Mouse (Mus musculus): ENCODE data around the gene Gm49395. TPM values are rescaled to one million over a fixed set of nuclear protein-coding genes. Genes with fewer than 3 reads are reported as not detected.

Gm49395 gene
- polyA plus RNA-seq, 1 experiment from 2014 or later = 8.8 TPM

DNA sequence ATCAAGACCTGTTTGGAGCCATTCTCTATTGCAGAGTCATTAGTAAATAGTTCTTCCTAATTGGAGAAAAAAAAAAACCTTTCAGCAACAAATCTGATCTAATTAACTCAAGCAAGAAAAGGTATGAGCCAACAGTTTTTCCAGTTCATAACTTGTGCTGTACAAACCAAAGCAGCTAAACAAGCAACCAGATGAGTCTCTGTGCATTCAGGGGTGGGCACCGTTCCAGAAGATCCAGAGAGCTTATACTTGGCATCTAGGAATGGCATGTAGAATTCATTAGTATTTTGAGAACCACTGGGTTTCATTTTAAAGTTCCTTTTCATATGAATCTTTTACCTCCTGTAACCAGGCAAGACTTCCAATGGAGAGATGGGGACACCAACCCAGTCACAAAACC lies 26.1 kb upstream of the Gm49395 start:
- Histone ChIP-seq H3K4me2 (replicated peaks; ENCODE audit: low read depth, low read length) (no peak overlapping the region), H3K4me3 (ENCODE audit: low read length) (no peak overlapping the region), H3K4me1 (ENCODE audit: insufficient read depth, low read length) (no peaks in the 10 kb centered on the region), H3K9ac (replicated peaks; ENCODE audit: low read length) (no peak overlapping the region), H3K27ac (ENCODE audit: low read length) (no peak overlapping the region), H3K27me3 (ENCODE audit: insufficient read depth, low read length) (no peaks in the 10 kb centered on the region), H3K9me3 (ENCODE audit: low read length) (no peaks in the 10 kb centered on the region), H3K36me3 (ENCODE audit: insufficient read depth, low read length) (no peaks in the 10 kb centered on the region)
- 69% methylated on average over 1 of the region's 1 CpGs for WGBS
- ATAC-seq (ENCODE audit: low FRiP score, low TSS enrichment) = no peak

DNA sequence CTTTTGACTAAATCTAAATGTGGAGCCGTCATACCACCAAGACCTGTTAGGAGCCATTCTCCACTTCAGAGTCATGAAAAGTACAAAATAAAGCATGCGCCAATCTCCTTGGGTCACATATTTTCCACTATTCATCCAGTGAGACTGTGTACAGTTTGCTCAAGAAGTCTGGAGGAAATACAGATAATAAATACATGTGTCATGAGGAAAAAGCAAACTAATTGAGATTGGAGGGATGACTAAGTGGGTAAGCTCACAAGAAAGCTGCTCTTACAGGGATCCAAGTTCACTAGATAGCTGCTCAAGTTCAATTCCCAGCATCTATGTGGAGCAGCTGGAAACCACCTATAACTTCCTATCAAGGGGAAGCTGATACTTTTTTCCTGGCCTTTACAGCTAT lies 24.8 kb upstream of the Gm49395 start:
- H3K9ac ChIP-seq (replicated peaks; ENCODE audit: low read length) = no peak overlapping the region
- no peak overlapping the region for H3K4me2 ChIP-seq (replicated peaks; ENCODE audit: low read depth, low read length)
- no peaks in the 10 kb centered on the region for H3K36me3 ChIP-seq (ENCODE audit: insufficient read depth, low read length)
- no peak overlapping the region for H3K27ac ChIP-seq (ENCODE audit: low read length)
- no peaks in the 10 kb centered on the region for H3K4me1 ChIP-seq (ENCODE audit: insufficient read depth, low read length)
- H3K27me3 ChIP-seq (ENCODE audit: insufficient read depth, low read length) = no peaks in the 10 kb centered on the region
- no peak overlapping the region for H3K4me3 ChIP-seq (ENCODE audit: low read length)
- 92% methylated on average over 2 of the region's 2 CpGs for WGBS
- ATAC-seq (ENCODE audit: low FRiP score, low TSS enrichment) = no peak
- no peaks in the 10 kb centered on the region for H3K9me3 ChIP-seq (ENCODE audit: low read length)

DNA sequence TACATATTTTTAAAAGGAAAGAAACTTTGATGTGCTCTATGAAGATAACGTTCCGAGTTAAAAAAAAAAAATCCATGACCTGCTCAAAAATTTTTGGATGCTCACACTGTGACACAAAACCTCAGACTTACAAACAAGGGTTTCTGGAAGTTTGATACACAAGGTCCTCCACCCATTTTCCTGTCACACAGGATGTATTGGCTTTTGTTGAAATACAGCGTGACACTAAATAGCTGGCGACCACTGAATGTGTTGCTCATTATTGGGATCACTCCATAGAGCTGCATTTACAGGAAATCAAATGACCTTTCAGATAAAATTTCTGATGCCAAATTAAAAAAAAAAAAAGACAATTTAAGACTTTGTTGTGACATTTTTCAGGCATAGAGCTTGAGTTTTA lies 23.4 kb upstream of the Gm49395 start:
- Histone ChIP-seq H3K27me3 (ENCODE audit: insufficient read depth, low read length) (no peaks in the 10 kb centered on the region), H3K4me1 (ENCODE audit: insufficient read depth, low read length) (no peaks in the 10 kb centered on the region), H3K27ac (ENCODE audit: low read length) (no peak overlapping the region), H3K36me3 (ENCODE audit: insufficient read depth, low read length) (no peaks in the 10 kb centered on the region), H3K4me2 (replicated peaks; ENCODE audit: low read depth, low read length) (no peak overlapping the region), H3K9ac (replicated peaks; ENCODE audit: low read length) (no peak overlapping the region), H3K4me3 (ENCODE audit: low read length) (no peak overlapping the region), H3K9me3 (ENCODE audit: low read length) (no peaks in the 10 kb centered on the region)
- WGBS = 90% methylated on average over 4 of the region's 4 CpGs
- no peak for ATAC-seq (ENCODE audit: low FRiP score, low TSS enrichment)

DNA sequence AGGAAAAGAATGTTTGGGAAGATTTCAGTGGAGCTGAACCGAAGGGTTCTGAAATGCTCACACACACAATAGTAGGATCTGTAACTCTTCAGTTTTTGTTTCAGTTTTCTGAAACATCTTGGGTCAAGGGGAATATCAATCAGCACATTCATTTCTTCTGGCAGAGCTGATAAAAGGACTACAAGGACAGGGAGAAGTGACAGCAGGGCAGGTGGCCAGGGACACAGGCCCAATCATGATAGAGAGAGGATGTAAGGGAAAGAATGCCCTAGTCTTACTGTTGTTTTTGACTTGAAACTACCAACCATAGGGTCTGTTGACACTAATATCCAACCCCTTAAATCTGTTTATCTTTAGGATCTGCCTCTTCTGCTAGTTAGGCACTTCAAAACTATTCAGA lies 22.8 kb upstream of the Gm49395 start:
- H3K27ac ChIP-seq (ENCODE audit: low read length) = no peak overlapping the region
- 82% methylated on average over 1 of the region's 1 CpGs for WGBS
- H3K27me3 ChIP-seq (ENCODE audit: insufficient read depth, low read length) = no peaks in the 10 kb centered on the region
- no peaks in the 10 kb centered on the region for H3K36me3 ChIP-seq (ENCODE audit: insufficient read depth, low read length)
- no peaks in the 10 kb centered on the region for H3K4me1 ChIP-seq (ENCODE audit: insufficient read depth, low read length)
- no peak for ATAC-seq (ENCODE audit: low FRiP score, low TSS enrichment)
- no peak overlapping the region for H3K4me3 ChIP-seq (ENCODE audit: low read length)
- no peaks in the 10 kb centered on the region for H3K9me3 ChIP-seq (ENCODE audit: low read length)
- H3K4me2 ChIP-seq (replicated peaks; ENCODE audit: low read depth, low read length) = no peak overlapping the region
- H3K9ac ChIP-seq (replicated peaks; ENCODE audit: low read length) = no peak overlapping the region

DNA sequence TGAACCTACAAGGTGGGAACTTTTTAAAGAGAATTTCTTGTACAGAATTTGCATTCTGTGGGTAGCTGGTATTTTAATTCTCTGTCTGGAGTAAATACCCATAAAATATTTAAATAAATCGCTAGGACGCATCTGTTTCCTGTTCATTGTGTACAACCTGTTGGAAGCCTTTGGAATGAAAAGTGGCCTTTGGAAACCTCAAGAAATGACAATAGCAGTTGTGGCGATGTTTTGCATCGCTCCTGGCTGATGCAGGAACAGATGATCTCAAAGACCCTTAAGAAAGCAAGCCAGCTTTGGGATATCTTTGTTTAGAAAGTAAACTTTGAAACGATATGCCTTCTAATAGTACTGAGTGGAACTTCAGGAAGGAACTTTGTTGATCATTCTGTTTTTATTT lies 17.0 kb upstream of the Gm49395 start:
- Histone ChIP-seq H3K4me3 (ENCODE audit: low read length) (no peak overlapping the region), H3K9me3 (ENCODE audit: low read length) (no peaks in the 10 kb centered on the region), H3K4me1 (ENCODE audit: insufficient read depth, low read length) (no peaks in the 10 kb centered on the region), H3K36me3 (ENCODE audit: insufficient read depth, low read length) (no peaks in the 10 kb centered on the region), H3K27ac (ENCODE audit: low read length) (no peak overlapping the region), H3K4me2 (replicated peaks; ENCODE audit: low read depth, low read length) (no peak overlapping the region), H3K27me3 (ENCODE audit: insufficient read depth, low read length) (no peaks in the 10 kb centered on the region), H3K9ac (replicated peaks; ENCODE audit: low read length) (no peak overlapping the region)
- WGBS = 64% methylated on average over 5 of the region's 5 CpGs
- no peak for ATAC-seq (ENCODE audit: low FRiP score, low TSS enrichment)

DNA sequence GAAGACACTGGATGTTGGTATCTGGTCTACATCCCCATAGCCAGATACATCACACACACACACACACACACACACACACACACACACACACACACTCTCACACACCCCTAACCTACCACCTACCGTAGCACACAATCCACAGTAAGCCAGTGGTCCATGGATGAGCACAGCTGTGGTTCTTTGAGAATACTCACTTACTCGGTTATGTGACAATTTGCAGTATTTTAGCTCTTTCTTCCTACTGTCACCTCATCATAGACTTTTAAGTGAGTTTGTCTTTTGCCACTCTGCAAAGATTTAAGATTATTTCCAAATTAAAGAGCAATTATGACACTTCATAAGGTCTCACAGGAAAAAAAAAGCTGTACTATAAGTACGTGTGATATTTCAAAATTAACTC lies 16.5 kb upstream of the Gm49395 start:
- Histone ChIP-seq H3K27ac (ENCODE audit: low read length) (no peak overlapping the region), H3K4me3 (ENCODE audit: low read length) (no peak overlapping the region), H3K4me2 (replicated peaks; ENCODE audit: low read depth, low read length) (no peak overlapping the region), H3K9me3 (ENCODE audit: low read length) (no peaks in the 10 kb centered on the region), H3K27me3 (ENCODE audit: insufficient read depth, low read length) (no peaks in the 10 kb centered on the region), H3K36me3 (ENCODE audit: insufficient read depth, low read length) (no peaks in the 10 kb centered on the region), H3K4me1 (ENCODE audit: insufficient read depth, low read length) (no peaks in the 10 kb centered on the region), H3K9ac (replicated peaks; ENCODE audit: low read length) (no peak overlapping the region)
- ATAC-seq (ENCODE audit: low FRiP score, low TSS enrichment) = no peak
- 86% methylated on average over 3 of the region's 3 CpGs for WGBS

DNA sequence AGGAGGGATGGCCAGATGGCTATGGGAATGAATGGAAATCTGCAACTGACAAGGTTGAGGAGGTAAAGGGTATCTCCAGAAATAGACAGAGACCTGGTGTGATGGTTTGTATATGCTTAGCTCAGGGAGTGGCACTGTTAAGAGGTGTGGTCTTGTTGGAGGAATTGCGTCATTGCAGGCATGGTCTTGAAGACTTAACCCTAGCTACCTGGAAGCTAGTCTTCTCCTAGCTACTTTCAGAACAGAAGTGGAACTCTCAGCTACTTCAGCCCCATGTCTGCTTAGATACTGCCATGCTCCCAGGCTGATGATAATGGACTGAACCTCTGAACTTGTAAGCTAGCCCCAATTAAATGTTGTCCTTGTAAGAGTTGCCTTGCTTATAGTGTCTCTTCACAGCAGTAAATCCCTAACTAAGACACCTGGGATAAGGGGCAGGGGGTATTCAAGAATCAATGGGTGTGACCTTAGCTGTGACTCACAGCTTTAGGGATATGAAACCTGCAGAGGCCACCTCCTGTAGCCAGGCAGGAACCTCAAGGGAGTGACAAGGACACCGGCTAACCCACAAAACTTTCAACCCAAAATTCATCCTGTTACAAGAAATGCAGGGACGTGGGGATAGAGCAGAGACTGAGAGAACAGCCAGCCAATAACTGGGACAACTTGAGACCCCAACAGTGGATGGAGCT lies 15.4 kb upstream of the Gm49395 start:
- 86% methylated on average over 3 of the region's 3 CpGs for WGBS

GRCm38 (mm10) chr13:115109628-115110027 lies 7.9 kb upstream of the Gm49395 start:
- Histone ChIP-seq H3K4me2 (replicated peaks; ENCODE audit: low read depth, low read length) (no peak overlapping the region), H3K4me1 (ENCODE audit: insufficient read depth, low read length) (0 out of 2 replicates have a peak, but pooled peaks cover 3% of the 10 kb centered on the region), H3K9me3 (ENCODE audit: low read length) (no peaks in the 10 kb centered on the region), H3K27ac (ENCODE audit: low read length) (peak overlapping the region; percentile 64; the same call in 1 of the 2 replicates), H3K36me3 (ENCODE audit: insufficient read depth, low read length) (no peaks in the 10 kb centered on the region), H3K4me3 (ENCODE audit: low read length) (no peak overlapping the region), H3K27me3 (ENCODE audit: insufficient read depth, low read length) (no peaks in the 10 kb centered on the region), H3K9ac (replicated peaks; ENCODE audit: low read length) (no peak overlapping the region)
- 56% methylated on average over 4 of the region's 4 CpGs for WGBS
- ATAC-seq (ENCODE audit: low FRiP score, low TSS enrichment) = peak; percentile 92; the same call in 1 of the 2 replicates

More for the DNA sequence above, 15.4 kb upstream of the Gm49395 start:
- H3K27me3 ChIP-seq (ENCODE audit: insufficient read depth, low read length) = no peaks in the 10 kb centered on the region
- H3K4me3 ChIP-seq (ENCODE audit: low read length) = no peak overlapping the region
- H3K4me1 ChIP-seq (ENCODE audit: insufficient read depth, low read length) = no peaks in the 10 kb centered on the region
- H3K27ac ChIP-seq (ENCODE audit: low read length) = no peak overlapping the region
- no peak overlapping the region for H3K9ac ChIP-seq (replicated peaks; ENCODE audit: low read length)
- H3K9me3 ChIP-seq (ENCODE audit: low read length) = no peaks in the 10 kb centered on the region
- H3K4me2 ChIP-seq (replicated peaks; ENCODE audit: low read depth, low read length) = no peak overlapping the region
- H3K36me3 ChIP-seq (ENCODE audit: insufficient read depth, low read length) = no peaks in the 10 kb centered on the region
- no peak for ATAC-seq (ENCODE audit: low FRiP score, low TSS enrichment)

DNA sequence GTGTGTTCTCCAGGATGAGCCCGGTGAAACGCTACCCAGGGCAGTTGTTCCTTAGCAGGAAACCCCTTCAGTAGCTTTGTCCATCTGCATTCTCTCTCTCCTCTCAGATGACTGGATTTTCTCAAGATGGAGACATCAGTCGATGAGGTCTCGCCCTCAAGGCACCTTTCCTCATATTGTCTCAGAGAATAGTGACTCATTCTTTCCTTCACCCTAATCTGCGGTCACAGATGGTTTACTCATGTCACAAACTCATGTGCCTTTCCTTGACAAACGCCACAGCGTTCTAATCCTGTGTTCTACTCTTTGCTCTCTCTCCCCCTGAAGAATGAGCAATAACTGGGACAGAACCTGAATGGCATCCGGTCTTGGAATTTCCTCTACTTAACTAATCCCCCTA lies 5.7 kb upstream of the Gm49395 start:
- Histone ChIP-seq H3K4me1 (ENCODE audit: insufficient read depth, low read length) (peaks cover 7% of the 10 kb centered on the region; the same call in 1 of the 2 replicates), H3K9ac (replicated peaks; ENCODE audit: low read length) (no peak overlapping the region), H3K27ac (ENCODE audit: low read length) (no peak overlapping the region), H3K4me2 (replicated peaks; ENCODE audit: low read depth, low read length) (no peak overlapping the region), H3K9me3 (ENCODE audit: low read length) (no peaks in the 10 kb centered on the region), H3K27me3 (ENCODE audit: insufficient read depth, low read length) (no peaks in the 10 kb centered on the region), H3K4me3 (ENCODE audit: low read length) (no peak overlapping the region), H3K36me3 (ENCODE audit: insufficient read depth, low read length) (no peaks in the 10 kb centered on the region)
- 90% methylated on average over 8 of the region's 8 CpGs for WGBS
- ATAC-seq (ENCODE audit: low FRiP score, low TSS enrichment) = no peak

DNA sequence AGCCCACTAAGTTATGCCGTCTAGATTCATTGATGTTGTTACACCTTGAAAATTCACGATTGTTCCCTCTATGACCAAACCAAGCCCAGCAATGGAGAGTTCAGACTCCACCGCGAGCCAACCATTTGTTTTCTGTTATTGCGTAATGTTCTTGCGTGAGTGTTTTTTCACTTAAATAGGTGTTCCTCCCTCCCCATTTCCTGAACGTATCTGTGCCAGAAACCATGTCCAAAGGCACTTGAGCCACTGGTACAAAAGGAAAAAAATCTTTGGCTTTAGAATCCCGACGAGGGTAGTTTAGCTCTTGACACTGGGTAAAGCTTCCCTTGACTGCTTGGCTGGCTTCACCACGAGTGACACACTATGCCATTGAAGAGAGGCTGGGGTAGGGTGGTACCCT lies 4.5 kb upstream of the Gm49395 start:
- H3K36me3 ChIP-seq (ENCODE audit: insufficient read depth, low read length) = no peaks in the 10 kb centered on the region
- H3K27ac ChIP-seq (ENCODE audit: low read length) = no peak overlapping the region
- 85% methylated on average over 10 of the region's 10 CpGs for WGBS
- no peak overlapping the region for H3K4me2 ChIP-seq (replicated peaks; ENCODE audit: low read depth, low read length)
- H3K27me3 ChIP-seq (ENCODE audit: insufficient read depth, low read length) = no peaks in the 10 kb centered on the region
- H3K4me3 ChIP-seq (ENCODE audit: low read length) = no peak overlapping the region
- H3K4me1 ChIP-seq (ENCODE audit: insufficient read depth, low read length) = peaks cover 7% of the 10 kb centered on the region; the same call in 1 of the 2 replicates
- ATAC-seq (ENCODE audit: low FRiP score, low TSS enrichment) = no peak
- H3K9me3 ChIP-seq (ENCODE audit: low read length) = no peaks in the 10 kb centered on the region
- no peak overlapping the region for H3K9ac ChIP-seq (replicated peaks; ENCODE audit: low read length)

All from kidney, embryonic 16.5 days (tissue).